Mouse (Mus musculus) liver, embryonic 14.5 days (tissue): ENCODE data around the gene Eif5. TPM values are rescaled to one million over a fixed set of nuclear protein-coding genes. Genes with fewer than 3 reads are reported as not detected.

Experiments used
- ATAC-seq: fragments of 200-750 bp; cut with Nextera tagmentation; 2 replicates; pipeline ENCODE4 v1.8.0; 2017; ENCODE audit warnings: moderate number of reproducible peaks, mild to moderate bottlenecking, moderate library complexity; ENCODE audit not compliant: insufficient read depth
- DNase-seq, 3 experiments: peaks; one replicate each; pipeline ENCODE4 v3.0.0-alpha.2; 2012 to 2013; ENCODE audit warnings: low read depth in 3 of 3, low spot score in 3 of 3
- H3K27ac ChIP-seq: fragments of 300-500 bp; sonication (generic); 2 replicates; pipeline ENCODE4 v1.5.1; 2014; ENCODE audit warnings: moderate library complexity, mild to moderate bottlenecking, control low read depth, inconsistent platforms
- H3K27me3 ChIP-seq: fragments of 300-500 bp; sonication (generic); 2 replicates; pipeline ENCODE4 v1.6.1; 2014; ENCODE audit warnings: mild to moderate bottlenecking, low read length, moderate library complexity; ENCODE audit not compliant: control insufficient read depth, insufficient read depth
- H3K36me3 ChIP-seq: fragments of 300-500 bp; sonication (generic); replicated peaks from 2 replicates; pipeline ENCODE4 v1.6.1; 2014; ENCODE audit warnings: low read depth; ENCODE audit not compliant: control insufficient read depth, insufficient read depth
- H3K4me1 ChIP-seq, 2 experiments: fragments of 200-500 bp in 1 of 2; fragments of 300-500 bp in 1 of 2; sonication (generic) in 1 of 2; replicated peaks; 2 replicates each; pipeline ENCODE4 v1.6.1; 2012 to 2014; ENCODE audit warnings: antibody characterized with exemption in 1 of 2, inconsistent platforms in 1 of 2, low read length in 1 of 2; ENCODE audit not compliant: control insufficient read depth in 2 of 2, insufficient read depth in 2 of 2
- H3K4me2 ChIP-seq: fragments of 300-500 bp; sonication (generic); 2 replicates; pipeline ENCODE4 v1.6.1; 2014; ENCODE audit warnings: low read depth, mild to moderate bottlenecking, control low read depth, moderate library complexity
- H3K4me3 ChIP-seq, 2 experiments: fragments of 200-500 bp in 1 of 2; fragments of 300-500 bp in 1 of 2; sonication (generic) in 1 of 2; 2 replicates each; pipeline ENCODE4 v1.5.1; 2012 to 2014; ENCODE audit warnings: low read depth in 2 of 2, low read length in 2 of 2, mild to moderate bottlenecking in 2 of 2, control low read depth in 1 of 2, inconsistent platforms in 1 of 2, moderate library complexity in 1 of 2; ENCODE audit not compliant: insufficient read depth in 1 of 2
- H3K9ac ChIP-seq: fragments of 300-500 bp; sonication (generic); replicated peaks from 2 replicates; pipeline ENCODE4 v1.6.1; 2014; ENCODE audit warnings: mild to moderate bottlenecking, control low read depth, moderate library complexity
- H3K9me3 ChIP-seq: fragments of 300-500 bp; sonication (generic); 2 replicates; pipeline ENCODE4 v1.6.1; 2016; ENCODE audit warnings: low read length, mixed read lengths; ENCODE audit not compliant: control insufficient read depth
- CTCF ChIP-seq: IDR thresholded peaks from 2 replicates; pipeline ENCODE4 v1.5.1; 2016; ENCODE audit warnings: antibody characterized with exemption, low read depth, control low read depth
- EP300 ChIP-seq: IDR thresholded peaks from 2 replicates; pipeline ENCODE4 v1.6.1; 2016; ENCODE audit warnings: antibody characterized with exemption, low read depth
- WGBS: fragments of 180-500 bp; shearing (Covaris S2); extraction: QIAGEN DNeasy Blood & Tissue Kit; methylation state at CpG from one replicate; pipeline ENCODE4 v1.1.7; 2014; ENCODE audit not compliant: insufficient replicate concordance; 5-methylcytosine and 5-hydroxymethylcytosine counted together
- polyA plus RNA-seq, 2 experiments: library from polyadenylated mRNA; depleted of rRNA in 1 of 2; stranded (reverse) in 1 of 2; unstranded in 1 of 2; fragments of >200 nt; fragmentation: Nextera tagmentation in 1 of 2; extraction: Ambion mirVana in 1 of 2; gene quantifications; 2 replicates each; pipeline versions ENCODE4 v1.2.1 to v1.2.3; 2012 to 2014

The Eif5 gene
- polyA plus RNA-seq, 2 experiments, result 112 to 411 TPM

GRCm38 (mm10) chr12:111558655-111559054, 20.8 kb downstream of the Eif5 start:
- Histone ChIP-seq H3K4me2 (peak overlapping the region; percentile 66), H3K36me3 (no peaks in the 10 kb centered on the region), H3K27me3 (no peaks in the 10 kb centered on the region), H3K9ac (peak overlapping the region; percentile 63), H3K4me3 (peak overlapping the region in 1 of 2 experiments; percentile 8; a peak in 2 of 4 replicates), H3K27ac (peak overlapping the region; percentile 97), H3K9me3 (no peaks in the 10 kb centered on the region), H3K4me1 (peaks cover 31 to 43% of the 10 kb centered on the region in 2 experiments)
- TF ChIP-seq EP300 (peak; percentile 84), CTCF (no peak)
- DNase-seq (peak; percentile 85), ATAC-seq (peak; percentile 100)
- 8% methylated on average over 2 of the region's 2 CpGs for WGBS

GRCm38 (mm10) chr12:111559647-111560258, 21.9 kb downstream of the Eif5 start:
- WGBS, result 23% methylated on average over 18 of the region's 18 CpGs
- no peak for DNase-seq
- TF ChIP-seq CTCF (no peak; the same call in 1 of the 2 replicates), EP300 (no peak)
- Histone ChIP-seq H3K9me3 (no peaks in the 10 kb centered on the region), H3K27ac (peak overlapping the region; percentile 46), H3K4me1 (peaks cover 31 to 43% of the 10 kb centered on the region in 2 experiments), H3K4me2 (peak overlapping the region; percentile 66), H3K9ac (peak overlapping the region; percentile 63), H3K36me3 (no peaks in the 10 kb centered on the region), H3K4me3 (peak overlapping the region; percentile 22 to 32), H3K27me3 (no peaks in the 10 kb centered on the region)
- no peak for ATAC-seq

- Histone ChIP-seq H3K4me1 (peaks cover 31 to 43% of the 10 kb centered on the region in 2 experiments), H3K27ac (peak overlapping the region; percentile 46; the same call in 1 of the 2 replicates), H3K9me3 (no peaks in the 10 kb centered on the region), H3K36me3 (no peaks in the 10 kb centered on the region), H3K4me3 (no peak overlapping the region), H3K27me3 (no peaks in the 10 kb centered on the region), H3K4me2 (no peak overlapping the region), H3K9ac (no peak overlapping the region)
- no peak for TF ChIP-seq EP300
- no peak for TF ChIP-seq CTCF
- ATAC-seq (no peak), DNase-seq (no peak)
- WGBS, result 58% methylated on average over 5 of the region's 5 CpGs
Measured at GRCm38 (mm10) chr12:111560286-111560685, 22.5 kb downstream of the Eif5 start.

- 64% methylated on average over 4 of the region's 4 CpGs for WGBS
- H3K27ac ChIP-seq, result no peak overlapping the region
- no peak overlapping the region for H3K4me2 ChIP-seq
- no peaks in the 10 kb centered on the region for H3K9me3 ChIP-seq
- H3K27me3 ChIP-seq, result no peaks in the 10 kb centered on the region
- H3K4me1 ChIP-seq, result peaks cover 25 to 34% of the 10 kb centered on the region in 2 experiments
- DNase-seq (no peak), ATAC-seq (no peak)
- no peak overlapping the region for H3K4me3 ChIP-seq
- TF ChIP-seq CTCF (no peak), EP300 (no peak)
- no peaks in the 10 kb centered on the region for H3K36me3 ChIP-seq
- H3K9ac ChIP-seq, result no peak overlapping the region
Measured at GRCm38 (mm10) chr12:111562276-111562814, 24.5 kb downstream of the Eif5 start.

GRCm38 (mm10) chr12:111563076-111563629, 25.3 kb downstream of the Eif5 start:
- no peaks in the 10 kb centered on the region for H3K27me3 ChIP-seq
- ATAC-seq (no peak), DNase-seq (no peak)
- H3K4me3 ChIP-seq, result no peak overlapping the region
- H3K9ac ChIP-seq, result no peak overlapping the region
- H3K4me1 ChIP-seq, result peaks cover 17 to 27% of the 10 kb centered on the region in 2 experiments
- peak; percentile 58 for TF ChIP-seq CTCF
- no peak for TF ChIP-seq EP300
- no peaks in the 10 kb centered on the region for H3K36me3 ChIP-seq
- WGBS, result 37% methylated on average over 5 of the region's 5 CpGs
- H3K4me2 ChIP-seq, result no peak overlapping the region
- no peaks in the 10 kb centered on the region for H3K9me3 ChIP-seq
- no peak overlapping the region for H3K27ac ChIP-seq
